Mouse (Mus musculus) kidney, postnatal 10 days (tissue): Measurements from ENCODE around the gene Zzz3.

Experiments used
- DNase-seq: peaks from one replicate; pipeline ENCODE4 v3.0.0; 2021; ENCODE audit warnings: mixed read lengths

The Zzz3 gene

DNA sequence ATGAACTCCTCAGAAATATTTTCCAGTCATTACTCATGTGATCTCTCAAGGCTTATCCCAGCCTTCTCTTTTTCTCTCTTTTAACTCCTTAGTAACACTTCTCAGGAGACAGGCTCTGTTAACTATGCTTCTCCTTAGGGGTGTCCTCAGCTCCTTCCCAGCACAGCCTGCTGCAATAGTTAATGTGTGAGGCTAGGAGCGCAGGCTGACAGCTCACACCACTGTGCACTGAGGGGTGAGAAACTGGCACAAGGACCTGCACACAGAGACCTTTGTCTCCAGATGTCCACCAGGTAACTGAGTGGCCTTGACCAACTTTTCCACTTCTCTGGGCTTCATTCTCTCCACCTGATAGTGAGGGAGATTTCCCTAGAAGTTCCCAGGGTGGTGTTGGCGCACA, 102.6 kb downstream of the Zzz3 start:
- DNase-seq: no peak

DNA sequence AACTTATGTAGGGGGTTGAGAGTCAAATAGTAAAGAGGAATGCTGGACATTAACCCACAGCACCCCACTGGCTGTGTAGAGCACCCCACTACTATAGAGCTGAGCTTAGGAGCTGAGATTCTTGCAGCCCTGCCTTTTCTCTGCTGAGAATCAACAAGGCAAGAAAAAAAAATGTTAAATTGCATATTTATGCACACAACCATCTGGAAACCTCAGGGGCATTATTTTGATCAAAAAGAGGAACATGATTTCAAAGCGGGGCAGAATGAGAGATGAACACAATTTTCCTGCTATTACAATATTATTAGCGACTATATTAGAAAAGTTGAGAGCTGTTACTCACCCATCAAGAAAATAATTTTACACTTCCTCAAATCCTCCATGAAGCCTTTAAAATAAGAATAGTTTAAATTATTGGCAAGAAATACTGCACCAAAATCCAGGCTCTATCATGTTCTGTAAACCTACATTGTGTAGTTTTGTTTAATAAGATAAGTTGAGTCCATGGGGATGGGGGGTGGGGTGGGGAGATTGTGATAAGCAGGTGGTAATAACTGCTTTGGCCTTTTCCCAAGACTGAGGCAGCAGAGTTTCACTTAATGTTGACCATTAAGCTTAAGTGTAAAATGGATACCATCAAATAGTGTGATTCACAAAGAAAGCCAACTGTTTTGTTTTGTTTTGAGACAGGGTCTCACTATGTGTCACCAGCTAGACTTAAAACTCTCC, 103.9 kb downstream of the Zzz3 start:
- DNase-seq: no peak

DNA sequence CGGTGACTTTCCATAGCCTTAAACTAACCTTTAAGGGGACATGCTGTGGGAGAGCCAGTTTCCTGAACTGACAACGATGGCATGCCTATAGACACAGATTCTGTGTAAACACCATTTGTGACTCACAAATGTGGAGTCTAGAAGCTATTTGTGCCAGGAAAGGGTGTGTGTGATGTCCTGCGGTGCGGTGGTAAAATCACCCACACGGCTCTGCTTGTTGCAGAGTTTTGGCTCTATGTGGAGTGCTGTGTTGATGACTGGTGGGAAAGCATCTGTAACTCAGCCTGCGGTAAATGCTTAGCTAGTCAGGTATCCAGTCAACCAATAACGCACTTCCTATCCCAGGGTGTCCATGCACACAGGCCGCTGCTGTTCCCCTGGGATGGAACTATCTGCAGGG, 112.6 kb downstream of the Zzz3 start:
- DNase-seq: no peak

DNA sequence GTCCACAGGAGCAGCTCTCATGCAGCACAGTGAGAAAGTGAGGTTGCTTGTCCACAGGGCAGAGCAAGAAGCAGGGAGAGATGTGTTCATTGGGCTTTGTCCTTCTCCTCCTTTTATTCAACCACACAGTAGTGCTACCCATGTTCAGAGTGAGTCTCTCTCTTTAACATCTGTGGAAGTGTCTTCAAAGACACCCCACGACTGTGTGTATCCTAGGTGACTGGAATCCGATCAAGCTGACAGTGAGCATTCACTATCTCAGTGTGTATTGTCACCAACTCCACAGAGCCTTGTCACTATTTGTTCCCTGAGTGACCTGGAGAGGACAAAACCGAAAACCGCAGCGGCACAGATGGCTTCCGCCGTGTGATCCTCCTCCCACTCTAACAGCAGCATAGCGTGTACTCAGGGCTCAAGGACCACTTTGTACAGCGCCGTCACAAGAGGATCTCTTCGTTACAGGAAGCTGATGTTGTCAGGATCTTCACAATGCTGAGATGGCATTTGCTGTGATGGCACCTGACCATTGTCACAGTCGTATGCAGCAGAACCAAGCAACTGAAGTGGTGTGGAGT, 113.2 kb downstream of the Zzz3 start:
- DNase-seq: no peak

DNA sequence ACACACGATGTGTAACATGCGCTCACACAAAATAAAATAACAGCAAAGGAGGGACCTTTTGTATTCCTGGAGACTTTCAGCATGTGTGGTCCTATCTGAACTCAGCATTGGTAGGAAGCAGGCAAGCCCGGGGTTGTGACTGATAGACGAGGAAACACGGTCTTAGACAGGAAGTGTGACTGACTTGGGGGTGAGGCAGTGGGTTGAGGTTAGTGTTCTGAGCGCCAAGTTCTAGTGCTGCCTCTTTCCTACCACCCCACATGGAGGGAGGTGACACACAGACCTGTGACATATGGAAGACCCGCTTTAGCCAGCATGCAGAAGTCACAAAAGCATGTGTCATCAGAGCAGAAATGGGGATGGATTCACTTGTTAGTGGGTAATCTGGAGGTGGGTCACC, 114.0 kb downstream of the Zzz3 start:
- DNase-seq: no peak
